Mouse (Mus musculus) intestine, embryonic 15.5 days (tissue): ENCODE data around the gene Dnlz. TPM values are rescaled to one million over a fixed set of nuclear protein-coding genes. Genes with fewer than 3 reads are reported as not detected.
A peak's percentile ranks its signal among the peaks of the same experiment; 100 is the strongest.

Source experiments
- ATAC-seq: fragments of 200-750 bp; cut with Nextera tagmentation; 2 replicates; pipeline ENCODE4 v1.8.0; 2017; ENCODE audit warnings: moderate TSS enrichment, moderate library complexity
- H3K27ac ChIP-seq: fragments of 300-500 bp; sonication (generic); 2 replicates; pipeline ENCODE4 v1.5.1; 2015; ENCODE audit warnings: mild to moderate bottlenecking, inconsistent platforms
- H3K27me3 ChIP-seq: fragments of 300-500 bp; sonication (generic); replicated peaks from 2 replicates; pipeline ENCODE4 v1.6.1; 2015; ENCODE audit warnings: inconsistent platforms
- H3K36me3 ChIP-seq: fragments of 300-500 bp; sonication (generic); 2 replicates; pipeline ENCODE4 v1.6.1; 2015; ENCODE audit warnings: inconsistent platforms
- H3K4me1 ChIP-seq: fragments of 300-500 bp; sonication (generic); replicated peaks from 2 replicates; pipeline ENCODE4 v1.6.1; 2015; ENCODE audit warnings: inconsistent platforms
- H3K4me2 ChIP-seq: fragments of 300-500 bp; sonication (generic); replicated peaks from 2 replicates; pipeline ENCODE4 v1.6.1; 2015; ENCODE audit warnings: mild to moderate bottlenecking, inconsistent platforms
- H3K4me3 ChIP-seq: fragments of 300-500 bp; sonication (generic); replicated peaks from 2 replicates; pipeline ENCODE4 v1.5.1; 2015; ENCODE audit warnings: inconsistent platforms
- H3K9ac ChIP-seq: fragments of 300-500 bp; sonication (generic); 2 replicates; pipeline ENCODE4 v1.6.1; 2015; ENCODE audit warnings: inconsistent platforms
- H3K9me3 ChIP-seq: fragments of 300-500 bp; sonication (generic); 2 replicates; pipeline ENCODE4 v1.6.1; 2016; ENCODE audit warnings: inconsistent platforms
- WGBS: fragments of 180-500 bp; shearing (Covaris S2); methylation state at CpG from one replicate; pipeline ENCODE4 v1.1.7; 2015; 5-methylcytosine and 5-hydroxymethylcytosine counted together
- polyA plus RNA-seq: library from polyadenylated mRNA; unstranded; fragments of >200 nt; fragmentation: Nextera tagmentation; extraction: Ambion mirVana; gene quantifications from 2 replicates; pipeline ENCODE4 v1.2.1, GENCODE M21; 2015

Gene Dnlz
- polyA plus RNA-seq, 1 experiment from 2014 or later, result 23.6 TPM

DNA sequence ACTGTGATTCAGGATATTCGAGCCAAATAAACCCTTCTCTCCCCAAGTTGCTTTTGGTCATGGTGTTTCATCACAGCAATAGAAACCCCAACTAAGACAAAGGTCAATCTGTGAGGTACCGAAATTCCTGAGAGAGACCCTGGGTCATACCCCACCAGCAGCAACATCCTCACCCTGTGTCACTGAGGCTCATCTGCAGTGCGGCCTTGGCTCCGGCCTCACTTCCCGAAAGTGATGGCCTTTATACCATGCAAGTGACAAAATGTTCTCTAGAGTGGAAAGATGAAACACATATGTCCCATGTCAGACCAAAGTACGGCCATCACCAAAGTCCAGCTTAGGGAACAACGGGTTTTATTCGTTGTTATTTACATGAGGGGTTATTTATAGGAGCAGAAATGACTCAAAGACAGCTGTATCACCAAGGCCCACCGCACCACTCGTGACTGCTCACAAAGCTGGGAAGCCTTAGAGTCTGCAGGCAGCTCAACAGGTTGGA, 49.9 kb downstream of the Dnlz start:
- no peak for ATAC-seq
- H3K36me3 ChIP-seq, result no peaks in the 10 kb centered on the region
- WGBS, result 84% methylated on average over 10 of the region's 10 CpGs
- H3K4me2 ChIP-seq, result no peak overlapping the region
- H3K4me3 ChIP-seq, result no peak overlapping the region
- no peak overlapping the region for H3K9ac ChIP-seq
- 0 out of 2 replicates have a peak, but pooled peaks cover 10% of the 10 kb centered on the region for H3K27me3 ChIP-seq
- H3K4me1 ChIP-seq, result peaks cover 8% of the 10 kb centered on the region; the same call in 1 of the 2 replicates
- no peaks in the 10 kb centered on the region for H3K9me3 ChIP-seq
- H3K27ac ChIP-seq, result no peak overlapping the region

- peaks cover 12% of the 10 kb centered on the region; the same call in 1 of the 2 replicates for H3K4me1 ChIP-seq
- no peak overlapping the region for H3K9ac ChIP-seq
- H3K27ac ChIP-seq, result peak overlapping the region; percentile 54; the same call in 1 of the 2 replicates
Measured at GRCm38 (mm10) chr2:26300808-26301174, 51.1 kb downstream of the Dnlz start.

GRCm38 (mm10) chr2:26300161-26300807, 51.6 kb downstream of the Dnlz start:
- H3K27ac ChIP-seq, result peak overlapping the region; percentile 54
- H3K4me2 ChIP-seq, result 0 out of 2 replicates have a peak overlapping the region, but pooled peaks have one; percentile 28
- peak; percentile 59 for ATAC-seq
- H3K4me1 ChIP-seq, result peaks cover 12% of the 10 kb centered on the region; the same call in 1 of the 2 replicates
- H3K27me3 ChIP-seq, result 0 out of 2 replicates have a peak, but pooled peaks cover 10% of the 10 kb centered on the region
- H3K9ac ChIP-seq, result peak overlapping the region; percentile 8; the same call in 1 of the 2 replicates
- no peaks in the 10 kb centered on the region for H3K36me3 ChIP-seq
- 51% methylated on average over 5 of the region's 5 CpGs for WGBS
- no peaks in the 10 kb centered on the region for H3K9me3 ChIP-seq
- no peak overlapping the region for H3K4me3 ChIP-seq

More at GRCm38 (mm10) chr2:26300808-26301174, 51.1 kb downstream of the Dnlz start:
- WGBS, result 1% methylated on average over 3 of the region's 3 CpGs
- Histone ChIP-seq H3K27me3 (0 out of 2 replicates have a peak, but pooled peaks cover 10% of the 10 kb centered on the region), H3K36me3 (no peaks in the 10 kb centered on the region), H3K9me3 (no peaks in the 10 kb centered on the region), H3K4me2 (no peak overlapping the region), H3K4me3 (no peak overlapping the region)
- ATAC-seq, result peak; percentile 30; the same call in 1 of the 2 replicates

DNA sequence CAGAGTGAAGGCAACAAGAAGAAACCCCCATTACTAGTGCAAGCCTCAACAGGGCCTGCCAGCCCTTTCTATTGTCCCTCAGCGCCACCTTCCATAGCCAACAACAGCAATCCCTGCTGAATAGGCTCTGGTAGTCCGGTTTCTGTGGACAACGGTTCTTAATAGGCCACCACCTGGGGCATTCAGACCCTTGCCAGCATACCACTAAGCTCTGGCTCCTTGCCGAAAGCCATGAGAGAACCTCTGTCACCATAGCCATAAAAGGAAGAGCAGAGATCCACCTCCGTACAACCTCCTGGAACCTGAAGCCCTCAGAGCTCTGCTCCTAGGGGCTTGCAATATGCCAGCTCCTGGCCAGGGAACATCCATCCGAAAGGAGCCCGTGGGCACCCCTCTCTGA, 52.6 kb downstream of the Dnlz start:
- Histone ChIP-seq H3K4me2 (peak overlapping the region; percentile 28; the same call in 1 of the 2 replicates), H3K36me3 (no peaks in the 10 kb centered on the region), H3K4me3 (no peak overlapping the region), H3K4me1 (peaks cover 12% of the 10 kb centered on the region; the same call in 1 of the 2 replicates), H3K9me3 (no peaks in the 10 kb centered on the region), H3K9ac (no peak overlapping the region), H3K27me3 (0 out of 2 replicates have a peak, but pooled peaks cover 10% of the 10 kb centered on the region), H3K27ac (peak overlapping the region; percentile 54; the same call in 1 of the 2 replicates)
- 46% methylated on average over 7 of the region's 7 CpGs for WGBS
- no peak for ATAC-seq

DNA sequence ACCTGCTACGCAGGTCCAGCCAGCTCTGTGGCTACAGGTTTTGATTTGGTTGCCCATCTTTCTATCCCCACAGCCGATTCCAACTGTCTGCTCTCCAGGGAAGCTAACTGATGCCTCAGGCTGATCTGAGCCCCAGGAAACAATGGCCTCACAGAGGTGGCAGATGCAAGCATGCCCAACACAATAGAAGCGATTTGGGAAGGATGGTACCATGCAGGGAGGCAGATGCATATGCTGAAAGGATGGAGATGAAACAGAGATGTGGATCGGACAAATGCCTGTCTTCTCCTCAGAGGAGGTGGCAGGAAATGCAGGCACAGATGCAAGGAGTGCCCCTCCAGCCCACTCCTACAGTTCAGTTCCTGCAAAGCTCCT, 53.1 kb downstream of the Dnlz start:
- WGBS, result 25% methylated on average over 4 of the region's 4 CpGs
- Histone ChIP-seq H3K27ac (peak overlapping the region; percentile 18; the same call in 1 of the 2 replicates), H3K27me3 (0 out of 2 replicates have a peak, but pooled peaks cover 10% of the 10 kb centered on the region), H3K4me2 (peak overlapping the region; percentile 11; the same call in 1 of the 2 replicates), H3K9ac (no peak overlapping the region), H3K4me3 (no peak overlapping the region), H3K4me1 (peaks cover 12% of the 10 kb centered on the region; the same call in 1 of the 2 replicates), H3K36me3 (no peaks in the 10 kb centered on the region), H3K9me3 (no peaks in the 10 kb centered on the region)
- ATAC-seq, result no peak

GRCm38 (mm10) chr2:26298208-26298855, 53.6 kb downstream of the Dnlz start:
- peak; percentile 68 for ATAC-seq
- Histone ChIP-seq H3K27me3 (0 out of 2 replicates have a peak, but pooled peaks cover 10% of the 10 kb centered on the region), H3K27ac (peak overlapping the region; percentile 18; the same call in 1 of the 2 replicates), H3K4me3 (no peak overlapping the region), H3K4me2 (peak overlapping the region; percentile 11; the same call in 1 of the 2 replicates), H3K9ac (no peak overlapping the region), H3K4me1 (peaks cover 12% of the 10 kb centered on the region; the same call in 1 of the 2 replicates), H3K9me3 (no peaks in the 10 kb centered on the region), H3K36me3 (no peaks in the 10 kb centered on the region)
- WGBS, result 5% methylated on average over 10 of the region's 10 CpGs

Other genes starting within 250 kb of the Dnlz start
- 14.4 and 16.9 TPM in 2 replicates for gene Nacc2, start 228.9 kb downstream of the Dnlz start, polyA plus RNA-seq
- not detected in 2 replicates for gene Lhx3, start 143.8 kb downstream of the Dnlz start, polyA plus RNA-seq
- 23.2 and 26.9 TPM in 2 replicates for gene Qsox2, start 114.6 kb downstream of the Dnlz start, polyA plus RNA-seq
- gene Ccdc187, start 57.6 kb downstream of the Dnlz start, polyA plus RNA-seq, result 0.36 and 0.37 TPM in 2 replicates
- gene Gpsm1, start 36.6 kb downstream of the Dnlz start, polyA plus RNA-seq, result 26.7 and 26.8 TPM in 2 replicates
- 0.79 and 0.91 TPM in 2 replicates for gene Card9, start 8.8 kb upstream of the Dnlz start, polyA plus RNA-seq
- gene Snapc4, start 28.5 kb upstream of the Dnlz start, polyA plus RNA-seq, result 19.7 and 25.2 TPM in 2 replicates
- gene Entr1, start 37.2 kb upstream of the Dnlz start, polyA plus RNA-seq, result 88.2 and 90.6 TPM in 2 replicates
- 101 and 105 TPM in 2 replicates for gene Pmpca, start 37.2 kb upstream of the Dnlz start, polyA plus RNA-seq
- gene Inpp5e, start 57.1 kb upstream of the Dnlz start, polyA plus RNA-seq, result 14.6 and 17.1 TPM in 2 replicates
- 20.2 and 24.7 TPM in 2 replicates for gene Sec16a, start 93.1 kb upstream of the Dnlz start, polyA plus RNA-seq
- 11.3 and 12.2 TPM in 2 replicates for gene Notch1, start 164.6 kb upstream of the Dnlz start, polyA plus RNA-seq
- gene Egfl7, start 227.9 kb upstream of the Dnlz start, polyA plus RNA-seq, result 113 and 124 TPM in 2 replicates
- gene Gm20532, start 234.5 kb upstream of the Dnlz start, polyA plus RNA-seq, result not detected in 2 replicates